Mouse (Mus musculus) stomach, postnatal 0 days (tissue): ENCODE data around the gene Tns3.

Source experiments
- CTCF ChIP-seq: IDR thresholded peaks from 2 replicates; pipeline ENCODE4 v1.5.1; 2016; ENCODE audit warnings: antibody characterized with exemption, low read depth, mild to moderate bottlenecking, moderate library complexity
- EP300 ChIP-seq: optimal IDR thresholded peaks from 2 replicates; pipeline ENCODE3; 2016; ENCODE audit warnings: antibody characterized with exemption

GRCm38 (mm10) chr11:8481529-8481928, 182.8 kb downstream of the Tns3 start:
- TF ChIP-seq CTCF (no peak), EP300 (no peak)
